Mouse (Mus musculus) layer of hippocampus, postnatal 36 days (tissue): ENCODE results near the gene Slc7a9. TPM values are rescaled to one million over a fixed set of nuclear protein-coding genes. Genes with fewer than 3 reads are reported as not detected.

Experiments
- DNase-seq, 2 experiments: peaks; one replicate each; pipeline ENCODE4 v3.0.0; 2022
- total RNA-seq, 2 experiments: library from RNA; stranded (reverse); gene quantifications; 2 replicates each; pipeline ENCODE4 v1.2.3; 2021

Slc7a9 gene
- not detected for total RNA-seq

- DNase-seq, result no peak
These were observed at the start of gene Slc7a9 for GRCm38 (mm10) chr7:35447996-35448846. Gene Slc7a9, plus strand, starts transcription at chr7:35448796.

- DNase-seq, result no peak
These were observed 47.4 kb upstream of the Slc7a9 start for GRCm38 (mm10) chr7:35401169-35401568.

DNA sequence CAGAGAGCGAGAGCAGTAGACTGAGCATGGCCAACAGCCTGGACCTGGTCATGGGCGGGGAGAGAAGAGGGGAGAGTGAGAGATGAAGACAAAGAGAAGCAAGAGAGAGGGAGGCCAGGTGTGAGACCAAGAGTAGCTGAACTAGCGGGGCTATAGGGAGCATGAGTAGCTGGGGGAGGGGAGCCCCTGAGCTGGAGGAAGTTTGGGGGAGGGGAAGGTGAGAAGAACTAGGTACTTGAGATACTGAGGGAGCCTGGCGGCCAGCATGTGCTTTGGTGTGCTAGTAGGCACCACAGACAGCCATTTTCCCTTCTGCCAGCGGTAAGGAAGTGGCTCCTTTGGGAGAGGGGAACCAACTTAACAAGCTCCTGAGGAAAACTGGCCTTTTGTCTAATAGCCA is 33.4 kb upstream of the Slc7a9 start:
- no peak for DNase-seq

DNA sequence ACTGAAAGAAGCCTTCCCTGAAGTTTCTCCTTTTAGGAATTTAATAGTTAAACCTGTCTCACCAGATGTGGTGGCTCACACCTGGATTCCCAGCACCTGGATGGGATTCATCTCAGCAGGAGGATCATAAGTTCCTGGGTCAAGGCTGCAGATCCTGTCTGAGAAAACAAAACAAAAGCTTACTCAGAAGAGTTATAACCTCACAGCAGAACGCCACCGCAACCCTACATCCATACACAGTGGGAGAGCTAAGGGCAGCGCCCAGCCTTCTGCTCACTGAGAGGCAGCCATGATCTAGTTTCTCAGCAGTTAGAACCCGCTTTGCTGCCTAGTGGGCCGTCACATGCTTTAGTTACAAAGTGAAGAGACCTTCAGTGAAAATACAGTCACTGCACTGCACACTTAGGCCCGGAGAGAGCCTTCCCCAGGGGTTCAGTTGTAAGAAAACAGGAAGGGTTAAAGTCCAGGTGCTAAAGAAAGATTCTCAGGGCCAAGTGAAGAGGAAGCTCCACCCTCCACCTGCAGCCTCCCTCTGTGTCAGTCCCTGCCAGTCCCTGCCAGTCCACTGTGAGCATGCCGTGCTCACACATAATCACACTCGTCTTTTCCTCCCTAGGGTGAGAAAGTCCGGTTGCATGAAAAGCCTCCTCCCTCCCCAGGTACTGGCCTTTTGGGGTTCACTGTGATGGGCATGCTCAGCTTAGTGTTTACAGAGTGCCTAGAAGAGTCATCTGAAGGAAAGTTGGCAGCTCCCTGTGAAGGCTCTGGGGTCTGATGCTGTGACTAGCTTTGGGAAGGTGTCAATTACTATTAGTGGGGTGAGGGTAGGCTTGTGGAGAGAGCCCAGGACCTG is 32.6 kb upstream of the Slc7a9 start:
- DNase-seq, result no peak

GRCm38 (mm10) chr7:35416654-35416948 is 32.0 kb upstream of the Slc7a9 start:
- no peak for DNase-seq

- no peak for DNase-seq
These were observed 25.5 kb upstream of the Slc7a9 start for GRCm38 (mm10) chr7:35423071-35423470.

GRCm38 (mm10) chr7:35428146-35428545 is 20.4 kb upstream of the Slc7a9 start:
- DNase-seq, result no peak

DNA sequence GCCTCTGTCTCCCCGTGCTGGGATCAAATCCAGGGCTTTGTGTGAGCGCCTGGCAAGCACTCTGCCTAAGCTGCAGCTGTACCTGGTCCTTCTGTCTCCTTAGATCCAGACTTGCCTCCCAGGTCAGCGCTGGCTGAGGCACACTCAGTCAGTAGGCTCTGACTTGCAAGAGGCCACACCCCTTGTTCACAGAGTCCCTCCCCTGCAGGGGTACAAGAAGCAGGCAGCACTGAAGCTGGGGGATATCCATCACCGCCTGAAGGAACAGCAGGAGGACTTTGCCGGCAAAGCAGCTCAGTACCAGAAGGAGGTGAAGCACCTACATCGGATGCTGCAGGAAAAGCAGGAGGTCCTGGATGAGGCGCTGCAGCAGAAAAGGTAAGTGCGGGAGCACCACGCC is 13.3 kb upstream of the Slc7a9 start:
- DNase-seq, result no peak

GRCm38 (mm10) chr7:35447501-35447900 is 1.1 kb upstream of the Slc7a9 start:
- no peak for DNase-seq

DNA sequence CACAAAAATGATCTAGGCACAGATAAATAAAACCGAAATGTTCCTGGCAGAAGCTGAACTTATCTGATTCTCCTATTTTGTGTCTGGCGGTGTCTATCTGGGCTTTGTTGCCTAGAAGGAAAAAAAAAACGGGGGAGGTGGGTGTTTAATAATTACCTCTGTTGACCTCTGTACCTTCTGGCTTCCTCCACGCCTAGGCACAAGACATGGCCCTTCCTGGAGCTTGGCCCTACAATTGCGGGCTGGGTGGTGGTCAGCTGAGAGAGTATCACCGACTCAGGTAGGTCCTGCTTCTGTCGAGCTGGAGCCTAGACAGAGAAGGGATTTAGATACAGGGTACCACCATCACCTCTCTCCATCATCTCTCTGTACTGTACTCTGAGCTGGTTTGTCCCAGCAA is 271 bp downstream of the Slc7a9 start:
- DNase-seq, result no peak

- no peak for DNase-seq
These were observed 7.7 kb downstream of the Slc7a9 start for GRCm38 (mm10) chr7:35456091-35456814.

DNA sequence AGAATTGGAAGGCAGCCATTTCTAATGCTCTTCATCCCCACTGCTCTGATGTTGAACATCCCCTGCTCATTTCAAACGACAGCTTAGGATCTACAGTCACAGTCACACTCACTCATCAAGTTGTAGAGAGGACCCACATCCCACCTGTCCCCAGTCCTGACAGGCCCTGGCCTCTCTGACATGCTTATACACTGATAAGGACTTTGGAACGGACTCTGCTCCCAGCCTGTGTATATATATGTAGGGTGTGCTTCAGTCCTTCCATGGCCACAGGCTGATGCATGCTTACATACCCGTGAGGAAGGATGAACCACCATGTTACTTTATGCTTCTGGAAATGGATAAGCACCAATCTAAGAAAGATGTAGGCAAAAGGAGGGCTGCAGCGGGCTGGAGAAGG is 12.4 kb downstream of the Slc7a9 start:
- no peak for DNase-seq

DNA sequence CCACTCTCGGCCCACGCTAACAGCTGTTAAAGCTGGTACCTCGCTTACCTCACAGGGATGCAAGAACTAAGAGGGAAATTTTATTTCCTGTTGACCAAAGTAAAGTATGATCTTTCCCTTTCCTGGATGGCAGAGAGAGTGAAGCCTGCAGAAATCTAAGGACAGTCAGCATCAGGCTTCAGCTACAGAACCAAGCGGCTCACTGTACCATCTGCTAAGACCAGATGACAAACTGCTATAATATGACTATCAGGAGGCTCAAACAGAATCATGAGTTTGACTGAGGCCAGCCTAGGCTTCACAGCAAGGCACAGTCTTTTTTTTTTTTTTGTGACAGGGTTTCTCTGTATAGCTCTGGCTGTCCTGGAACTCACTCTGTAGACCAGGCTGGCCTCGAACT is 16.4 kb downstream of the Slc7a9 start:
- DNase-seq, result no peak

GRCm38 (mm10) chr7:35467856-35468255 is 19.3 kb downstream of the Slc7a9 start:
- no peak for DNase-seq

DNA sequence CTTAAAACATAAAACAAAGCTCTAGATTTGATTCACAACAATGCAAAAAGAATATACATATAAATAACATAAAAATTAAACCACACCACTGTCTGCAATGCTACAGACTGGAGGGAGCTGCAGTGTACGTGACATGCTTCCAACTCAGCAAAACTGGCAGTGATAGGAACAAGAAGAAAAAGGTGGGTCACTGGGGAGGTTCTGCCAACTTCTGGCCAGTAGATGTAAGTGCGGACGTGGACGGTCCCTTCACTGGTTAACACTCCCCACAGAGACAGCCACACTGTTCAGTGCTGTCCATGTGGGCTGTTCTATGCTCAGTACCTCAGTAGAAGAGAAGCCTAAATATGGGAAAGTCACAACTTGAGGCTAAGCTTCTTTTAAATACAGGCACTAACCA is 22.2 kb downstream of the Slc7a9 start:
- DNase-seq, result no peak

DNA sequence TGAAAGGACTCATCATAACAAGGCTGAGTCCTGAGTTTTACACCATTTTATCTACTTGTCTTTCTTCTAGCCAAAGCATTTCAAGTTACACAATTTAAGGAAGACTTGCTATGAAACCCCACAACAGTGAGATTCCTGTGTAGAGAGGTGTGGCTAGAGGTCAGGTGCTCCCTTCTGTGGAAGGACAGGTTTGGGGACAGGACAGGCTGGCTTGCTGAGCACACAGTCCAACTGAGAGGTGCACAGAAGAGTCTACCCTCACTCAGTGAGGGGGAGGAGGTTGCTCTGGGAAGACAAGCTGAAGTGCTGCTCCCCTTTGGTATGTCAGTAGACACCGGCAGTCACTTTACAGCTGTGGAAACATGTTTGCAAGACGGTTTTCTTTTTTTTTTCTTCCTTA is 27.9 kb downstream of the Slc7a9 start:
- no peak for DNase-seq

GRCm38 (mm10) chr7:35485126-35485525 is 36.5 kb downstream of the Slc7a9 start:
- no peak for DNase-seq

DNA sequence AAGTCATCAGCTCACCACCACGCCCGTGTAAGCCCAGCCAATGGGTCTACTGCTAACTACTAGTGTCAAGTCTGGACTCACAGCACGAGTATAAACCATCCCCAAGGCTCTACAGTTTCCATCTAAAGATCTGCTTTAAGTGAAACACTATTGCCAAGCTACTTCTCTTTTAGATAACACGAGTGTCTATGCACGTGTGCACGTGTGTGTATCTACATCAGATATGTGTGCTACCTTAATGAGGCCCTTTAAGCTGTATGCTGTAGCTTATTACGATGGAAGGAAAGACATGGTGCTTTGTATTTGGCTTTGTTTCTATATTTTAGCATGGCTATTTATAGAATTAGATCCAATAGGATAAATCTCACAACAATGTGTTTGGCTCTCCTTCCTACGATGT is 38.0 kb downstream of the Slc7a9 start:
- DNase-seq, result no peak

- DNase-seq, result no peak
These were observed 41.6 kb downstream of the Slc7a9 start for GRCm38 (mm10) chr7:35490186-35490585.

DNA sequence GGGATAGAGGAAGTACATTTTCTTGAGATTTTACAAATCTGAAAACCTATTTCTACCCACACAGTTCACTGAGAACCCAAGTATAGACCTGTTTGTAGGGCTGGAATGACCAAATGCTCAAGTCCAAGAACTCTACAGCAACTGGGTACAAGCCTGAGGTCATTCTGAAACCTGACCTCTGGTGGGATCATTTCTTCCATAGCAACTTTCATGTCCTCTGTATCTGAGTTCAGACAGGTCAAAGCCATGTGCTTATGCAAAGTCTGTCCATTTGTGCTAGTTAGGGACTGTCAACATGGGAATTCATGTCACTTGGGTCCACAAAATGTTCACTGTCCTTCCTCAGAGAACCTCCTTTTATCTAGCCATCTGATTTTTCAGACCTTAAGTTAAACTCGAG is 42.4 kb downstream of the Slc7a9 start:
- DNase-seq, result no peak

- no peak for DNase-seq
These were observed 48.9 kb downstream of the Slc7a9 start for GRCm38 (mm10) chr7:35497516-35497915.

GRCm38 (mm10) chr7:35501995-35502394 is 53.4 kb downstream of the Slc7a9 start:
- DNase-seq, result no peak
